Mouse (Mus musculus): ENCODE data around the gene Amz2. TPM values are rescaled to one million over a fixed set of nuclear protein-coding genes. Genes with fewer than 3 reads are reported as not detected.
A peak's percentile ranks its signal among the peaks of the same experiment; 100 is the strongest.

The Amz2 gene
- polyA plus RNA-seq, 1 experiment, result 47.2 TPM

GRCm38 (mm10) chr11:109445438-109446035 is 19.8 kb downstream of the Amz2 start:
- 46% methylated on average over 13 of the region's 13 CpGs for WGBS
- Histone ChIP-seq H3K27ac (ENCODE audit: insufficient read depth, low read depth, low read length) (no peak overlapping the region), H3K36me3 (ENCODE audit: control insufficient read depth, insufficient read depth, low read length) (no peaks in the 10 kb centered on the region), H3K4me3 (ENCODE audit: insufficient read depth, low read depth, low read length) (no peak overlapping the region), H3K4me1 (ENCODE audit: control insufficient read depth, insufficient read depth, low read length) (no peaks in the 10 kb centered on the region), H3K27me3 (replicated peaks; ENCODE audit: control insufficient read depth, insufficient read depth, low read length) (no peaks in the 10 kb centered on the region)
- TF ChIP-seq CTCF (conservative IDR thresholded peaks at IDR 0.05; ENCODE audit: insufficient read depth, insufficient read length, low read depth, low read length), result peak; percentile 79
- no peak for TF ChIP-seq POLR2A (IDR thresholded peaks at IDR 0.05; ENCODE audit: low read depth, low read length)
- peak; percentile 65 for DNase-seq

GRCm38 (mm10) chr11:109451169-109451568 is 25.4 kb downstream of the Amz2 start:
- Histone ChIP-seq H3K4me3 (ENCODE audit: insufficient read depth, low read depth, low read length) (no peak overlapping the region), H3K36me3 (ENCODE audit: control insufficient read depth, insufficient read depth, low read length) (no peaks in the 10 kb centered on the region), H3K4me1 (ENCODE audit: control insufficient read depth, insufficient read depth, low read length) (no peaks in the 10 kb centered on the region), H3K27me3 (replicated peaks; ENCODE audit: control insufficient read depth, insufficient read depth, low read length) (no peaks in the 10 kb centered on the region), H3K27ac (ENCODE audit: insufficient read depth, low read depth, low read length) (no peak overlapping the region)
- TF ChIP-seq POLR2A (IDR thresholded peaks at IDR 0.05; ENCODE audit: low read depth, low read length), result no peak
- no peak for TF ChIP-seq CTCF (conservative IDR thresholded peaks at IDR 0.05; ENCODE audit: insufficient read depth, insufficient read length, low read depth, low read length)
- WGBS, result 84% methylated on average over 11 of the region's 11 CpGs
- no peak for DNase-seq

- TF ChIP-seq POLR2A (IDR thresholded peaks at IDR 0.05; ENCODE audit: low read depth, low read length) (no peak), CTCF (conservative IDR thresholded peaks at IDR 0.05; ENCODE audit: insufficient read depth, insufficient read length, low read depth, low read length) (no peak)
- 89% methylated on average over 5 of the region's 5 CpGs for WGBS
- H3K4me1 ChIP-seq (ENCODE audit: control insufficient read depth, insufficient read depth, low read length), result no peaks in the 10 kb centered on the region
- DNase-seq, result no peak
- H3K27ac ChIP-seq (ENCODE audit: insufficient read depth, low read depth, low read length), result no peak overlapping the region
- H3K27me3 ChIP-seq (replicated peaks; ENCODE audit: control insufficient read depth, insufficient read depth, low read length), result no peaks in the 10 kb centered on the region
- no peaks in the 10 kb centered on the region; the same call in 1 of the 2 replicates for H3K36me3 ChIP-seq (ENCODE audit: control insufficient read depth, insufficient read depth, low read length)
- H3K4me3 ChIP-seq (ENCODE audit: insufficient read depth, low read depth, low read length), result no peak overlapping the region
These were observed 30.5 kb downstream of the Amz2 start for GRCm38 (mm10) chr11:109456261-109456660.

- no peaks in the 10 kb centered on the region for H3K27me3 ChIP-seq (replicated peaks; ENCODE audit: control insufficient read depth, insufficient read depth, low read length)
- H3K4me1 ChIP-seq (ENCODE audit: control insufficient read depth, insufficient read depth, low read length), result no peaks in the 10 kb centered on the region
- TF ChIP-seq POLR2A (IDR thresholded peaks at IDR 0.05; ENCODE audit: low read depth, low read length) (no peak), CTCF (conservative IDR thresholded peaks at IDR 0.05; ENCODE audit: insufficient read depth, insufficient read length, low read depth, low read length) (no peak)
- no peak for DNase-seq
- no peak overlapping the region for H3K27ac ChIP-seq (ENCODE audit: insufficient read depth, low read depth, low read length)
- 85% methylated on average over 11 of the region's 11 CpGs for WGBS
- no peak overlapping the region for H3K4me3 ChIP-seq (ENCODE audit: insufficient read depth, low read depth, low read length)
- no peaks in the 10 kb centered on the region; the same call in 1 of the 2 replicates for H3K36me3 ChIP-seq (ENCODE audit: control insufficient read depth, insufficient read depth, low read length)
These were observed 32.4 kb downstream of the Amz2 start for GRCm38 (mm10) chr11:109458165-109458564.

GRCm38 (mm10) chr11:109460586-109460985 is 34.8 kb downstream of the Amz2 start:
- no peak overlapping the region for H3K27ac ChIP-seq (ENCODE audit: insufficient read depth, low read depth, low read length)
- no peak for TF ChIP-seq POLR2A (IDR thresholded peaks at IDR 0.05; ENCODE audit: low read depth, low read length)
- no peak for TF ChIP-seq CTCF (conservative IDR thresholded peaks at IDR 0.05; ENCODE audit: insufficient read depth, insufficient read length, low read depth, low read length)
- DNase-seq, result no peak
- 70% methylated on average over 5 of the region's 5 CpGs for WGBS
- H3K36me3 ChIP-seq (ENCODE audit: control insufficient read depth, insufficient read depth, low read length), result no peaks in the 10 kb centered on the region; the same call in 1 of the 2 replicates
- no peaks in the 10 kb centered on the region for H3K4me1 ChIP-seq (ENCODE audit: control insufficient read depth, insufficient read depth, low read length)
- H3K27me3 ChIP-seq (replicated peaks; ENCODE audit: control insufficient read depth, insufficient read depth, low read length), result no peaks in the 10 kb centered on the region
- no peak overlapping the region for H3K4me3 ChIP-seq (ENCODE audit: insufficient read depth, low read depth, low read length)

GRCm38 (mm10) chr11:109465068-109465467 is 39.3 kb downstream of the Amz2 start:
- TF ChIP-seq CTCF (conservative IDR thresholded peaks at IDR 0.05; ENCODE audit: insufficient read depth, insufficient read length, low read depth, low read length), result no peak
- no peak for TF ChIP-seq POLR2A (IDR thresholded peaks at IDR 0.05; ENCODE audit: low read depth, low read length)
- 94% methylated on average over 4 of the region's 4 CpGs for WGBS
- DNase-seq, result no peak
- Histone ChIP-seq H3K27ac (ENCODE audit: insufficient read depth, low read depth, low read length) (no peak overlapping the region), H3K4me1 (ENCODE audit: control insufficient read depth, insufficient read depth, low read length) (no peaks in the 10 kb centered on the region), H3K27me3 (replicated peaks; ENCODE audit: control insufficient read depth, insufficient read depth, low read length) (no peaks in the 10 kb centered on the region), H3K36me3 (ENCODE audit: control insufficient read depth, insufficient read depth, low read length) (no peaks in the 10 kb centered on the region), H3K4me3 (ENCODE audit: insufficient read depth, low read depth, low read length) (no peak overlapping the region)

- Histone ChIP-seq H3K27ac (ENCODE audit: insufficient read depth, low read depth, low read length) (no peak overlapping the region), H3K4me1 (ENCODE audit: control insufficient read depth, insufficient read depth, low read length) (peaks cover 2% of the 10 kb centered on the region; the same call in 1 of the 2 replicates), H3K4me3 (ENCODE audit: insufficient read depth, low read depth, low read length) (no peak overlapping the region), H3K36me3 (ENCODE audit: control insufficient read depth, insufficient read depth, low read length) (no peaks in the 10 kb centered on the region), H3K27me3 (replicated peaks; ENCODE audit: control insufficient read depth, insufficient read depth, low read length) (no peaks in the 10 kb centered on the region)
- TF ChIP-seq CTCF (conservative IDR thresholded peaks at IDR 0.05; ENCODE audit: insufficient read depth, insufficient read length, low read depth, low read length) (no peak), POLR2A (IDR thresholded peaks at IDR 0.05; ENCODE audit: low read depth, low read length) (no peak)
- no peak for DNase-seq
- 39% methylated on average over 8 of the region's 8 CpGs for WGBS
These were observed 41.2 kb downstream of the Amz2 start for GRCm38 (mm10) chr11:109466987-109467386.

Data from kidney, adult 2 months (tissue).